Mouse (Mus musculus) MEL (cell line): ENCODE data around the gene Tmem212. TPM values are rescaled to one million over a fixed set of nuclear protein-coding genes. Genes with fewer than 3 reads are reported as not detected.

Experiments used
- DNase-seq: peaks from one replicate; pipeline ENCODE4 v3.0.0; 2011; ENCODE audit warnings: low read depth, low spot score
- H3K27ac ChIP-seq: 2 replicates; pipeline ENCODE4 v1.5.1; 2012; ENCODE audit warnings: low read depth, mild to moderate bottlenecking, control low read depth, low read length, moderate library complexity; ENCODE audit not compliant: control insufficient read depth
- H3K27me3 ChIP-seq, 2 experiments: fragments of 150-350 bp in 1 of 2; sonication (generic) in 1 of 2; 2 replicates each; pipeline ENCODE4 v1.6.1; 2012; ENCODE audit warnings: low read length in 2 of 2, mild to moderate bottlenecking in 2 of 2, improper control_type of control experiment in 1 of 2, moderate library complexity in 1 of 2; ENCODE audit not compliant: insufficient read depth in 2 of 2, control insufficient read depth in 1 of 2
- H3K36me3 ChIP-seq, 2 experiments: 2 replicates each; pipeline ENCODE4 v1.6.1; 2012 to 2014; ENCODE audit warnings: low read length in 2 of 2, improper control_type of control experiment in 1 of 2, inconsistent platforms in 1 of 2, mild to moderate bottlenecking in 1 of 2; ENCODE audit not compliant: insufficient read depth in 2 of 2, control insufficient read depth in 1 of 2
- H3K4me1 ChIP-seq, 2 experiments: fragments of 150-350 bp in 1 of 2; sonication (generic) in 1 of 2; 2 replicates each; pipeline ENCODE4 v1.6.1; 2012; ENCODE audit warnings: low read length in 2 of 2, improper control_type of control experiment in 1 of 2, mild to moderate bottlenecking in 1 of 2; ENCODE audit not compliant: insufficient read depth in 2 of 2, control insufficient read depth in 1 of 2
- H3K4me3 ChIP-seq, 2 experiments: fragments of 150-350 bp in 1 of 2; sonication (generic) in 1 of 2; 2 replicates each; pipeline ENCODE4 v1.5.1; 2012; ENCODE audit warnings: low read depth in 2 of 2, low read length in 2 of 2, mild to moderate bottlenecking in 2 of 2, moderate library complexity in 2 of 2, control low read depth in 1 of 2, improper control_type of control experiment in 1 of 2; ENCODE audit not compliant: control insufficient read depth in 1 of 2, insufficient read depth in 1 of 2
- H3K79me2 ChIP-seq: 2 replicates; pipeline ENCODE4 v1.6.1; 2012; ENCODE audit warnings: mild to moderate bottlenecking, low read length, moderate library complexity; ENCODE audit not compliant: control insufficient read depth, poor library complexity, insufficient read depth
- H3K9ac ChIP-seq: 2 replicates; pipeline ENCODE4 v1.6.1; 2012; ENCODE audit warnings: low read depth, mild to moderate bottlenecking, control low read depth, low read length, moderate library complexity; ENCODE audit not compliant: control insufficient read depth, poor library complexity, severe bottlenecking
- H3K9me3 ChIP-seq: fragments of 150-350 bp; sonication (generic); replicated peaks from 2 replicates; pipeline ENCODE4 v1.6.1; 2012; ENCODE audit warnings: mild to moderate bottlenecking, low read length, improper control_type of control experiment, moderate library complexity; ENCODE audit not compliant: insufficient read depth
- BHLHE40 ChIP-seq: IDR thresholded peaks from 2 replicates; pipeline ENCODE4 v1.6.1; 2012; ENCODE audit warnings: low read depth, mild to moderate bottlenecking, inconsistent platforms, low read length, improper control_type of control experiment, borderline replicate concordance
- CHD1 ChIP-seq: IDR thresholded peaks from 2 replicates; pipeline ENCODE4 v1.6.1; 2012; ENCODE audit warnings: low read depth, mild to moderate bottlenecking, inconsistent platforms, low read length, improper control_type of control experiment
- ETS1 ChIP-seq: IDR thresholded peaks from 2 replicates; pipeline ENCODE4 v1.6.1; 2012; ENCODE audit warnings: low read depth, mild to moderate bottlenecking, inconsistent platforms, low read length, improper control_type of control experiment, moderate library complexity
- GABPA ChIP-seq: IDR thresholded peaks from 2 replicates; pipeline ENCODE4 v1.6.1; 2012; ENCODE audit warnings: low read depth, mild to moderate bottlenecking, inconsistent platforms, low read length, improper control_type of control experiment, moderate library complexity
- GATA1 ChIP-seq: IDR thresholded peaks from 2 replicates; pipeline ENCODE4 v1.6.1; 2011; ENCODE audit warnings: low read depth, low read length, improper control_type of control experiment
- JUND ChIP-seq: IDR thresholded peaks from 2 replicates; pipeline ENCODE4 v1.6.1; 2011; ENCODE audit warnings: low read depth, mild to moderate bottlenecking, improper control_type of control experiment, low read length
- MAFK ChIP-seq: IDR thresholded peaks from 2 replicates; pipeline ENCODE4 v1.6.1; 2011; ENCODE audit warnings: low read depth, mild to moderate bottlenecking, low read length, improper control_type of control experiment, borderline replicate concordance
- MYB ChIP-seq: IDR thresholded peaks from 2 replicates; pipeline ENCODE4 v1.6.1; 2011; ENCODE audit warnings: mild to moderate bottlenecking, low read depth, low read length, improper control_type of control experiment
- NRF1 ChIP-seq: IDR thresholded peaks from 2 replicates; pipeline ENCODE4 v1.6.1; 2014; ENCODE audit warnings: low read depth, mild to moderate bottlenecking, inconsistent platforms, low read length, improper control_type of control experiment, moderate library complexity; ENCODE audit not compliant: poor library complexity, insufficient read depth, severe bottlenecking
- RAD21 ChIP-seq: IDR thresholded peaks from 2 replicates; pipeline ENCODE4 v1.6.1; 2011; ENCODE audit warnings: mild to moderate bottlenecking, low read depth, low read length, improper control_type of control experiment
- RCOR1 ChIP-seq: IDR thresholded peaks from 2 replicates; pipeline ENCODE4 v1.6.1; 2012; ENCODE audit warnings: low read depth, mild to moderate bottlenecking, inconsistent platforms, low read length, improper control_type of control experiment
- USF2 ChIP-seq, 2 experiments: IDR thresholded peaks; 2 replicates each; pipeline ENCODE4 v1.6.1; 2011 to 2012; ENCODE audit warnings: improper control_type of control experiment in 2 of 2, low read length in 2 of 2, borderline replicate concordance in 1 of 2, inconsistent platforms in 1 of 2, low read depth in 1 of 2, mild to moderate bottlenecking in 1 of 2; ENCODE audit not compliant: insufficient read depth in 1 of 2
- ZKSCAN1 ChIP-seq: IDR thresholded peaks from 2 replicates; pipeline ENCODE4 v1.6.1; 2012; ENCODE audit warnings: low read depth, mild to moderate bottlenecking, inconsistent platforms, low read length, improper control_type of control experiment, moderate library complexity
- ZMIZ1 ChIP-seq: IDR thresholded peaks from 2 replicates; pipeline ENCODE4 v1.6.1; 2012; ENCODE audit warnings: low read depth, mild to moderate bottlenecking, inconsistent platforms, low read length, improper control_type of control experiment, moderate library complexity
- polyA plus RNA-seq, 2 experiments: library from polyadenylated mRNA; stranded (reverse) in 1 of 2; unstranded in 1 of 2; fragments of >175 nt in 1 of 2; fragments of >200 nt in 1 of 2; gene quantifications; 2 replicates each; pipeline versions ENCODE4 v1.2.1 to v1.2.4; 2012; ENCODE audit warnings: low replicate concordance in 2 of 2, low read depth in 1 of 2; ENCODE audit not compliant: insufficient read length in 2 of 2, insufficient read depth in 1 of 2, missing spikeins in 1 of 2
- total RNA-seq: library from RNA; depleted of rRNA; stranded (reverse); fragments of 300-350 nt; gene quantifications from 2 replicates; pipeline ENCODE4 v1.2.3, GENCODE M21; 2012

Gene Tmem212
- total and polyA plus RNA-seq, 3 experiments: not detected

- Histone ChIP-seq H3K36me3 (no peaks in the 10 kb centered on the region), H3K4me1 (no peaks in the 10 kb centered on the region), H3K27me3 (no peaks in the 10 kb centered on the region), H3K4me3 (no peak overlapping the region), H3K9ac (no peak overlapping the region), H3K9me3 (no peaks in the 10 kb centered on the region), H3K79me2 (no peaks in the 10 kb centered on the region), H3K27ac (no peak overlapping the region)
- no peak for TF ChIP-seq GABPA
- DNase-seq: no peak
These were observed 9.6 kb downstream of the Tmem212 start for GRCm38 (mm10) chr3:27886578-27886977.

GRCm38 (mm10) chr3:27885585-27885984, 10.6 kb downstream of the Tmem212 start:
- no peak for DNase-seq
- Histone ChIP-seq H3K4me1 (no peaks in the 10 kb centered on the region), H3K27me3 (no peaks in the 10 kb centered on the region), H3K9ac (no peak overlapping the region), H3K4me3 (no peak overlapping the region), H3K27ac (no peak overlapping the region), H3K9me3 (no peaks in the 10 kb centered on the region), H3K79me2 (no peaks in the 10 kb centered on the region), H3K36me3 (no peaks in the 10 kb centered on the region)
- TF ChIP-seq JUND (no peak), GATA1 (no peak), NRF1 (no peak), MYB (no peak), RCOR1 (no peak), MAFK (no peak), ZMIZ1 (no peak), USF2 (IDR thresholded peaks at IDR 0.05; ENCODE audit: borderline replicate concordance in 1 of 2, insufficient read depth in 1 of 2, low read depth in 1 of 2, low read length in 2 of 2) (no peak), ETS1 (no peak), BHLHE40 (no peak), RAD21 (no peak), ZKSCAN1 (no peak), GABPA (no peak), CHD1 (no peak)
